Mouse (Mus musculus) subcutaneous adipose tissue, adult 2 months (tissue): ENCODE data around the gene Coa3. TPM values are rescaled to one million over a fixed set of nuclear protein-coding genes. Genes with fewer than 3 reads are reported as not detected.

Source experiments
- polyA plus RNA-seq: library from polyadenylated mRNA; depleted of rRNA; stranded (reverse); fragments of >200 nt; gene quantifications from 2 replicates; pipeline ENCODE4 v1.2.3, GENCODE M21; 2012; ENCODE audit warnings: low replicate concordance; rRNA removed

Coa3 gene
- 161 and 167 TPM in 2 replicates for polyA plus RNA-seq

GRCm38 (mm10) chr11:101278223-101279192 lies at the start of gene Coa3, which contains the start of gene Cntd1:
Gene Coa3 (minus strand): TSS chr11:101279114.
Gene Cntd1 (plus strand): TSS chr11:101279012.

DNA sequence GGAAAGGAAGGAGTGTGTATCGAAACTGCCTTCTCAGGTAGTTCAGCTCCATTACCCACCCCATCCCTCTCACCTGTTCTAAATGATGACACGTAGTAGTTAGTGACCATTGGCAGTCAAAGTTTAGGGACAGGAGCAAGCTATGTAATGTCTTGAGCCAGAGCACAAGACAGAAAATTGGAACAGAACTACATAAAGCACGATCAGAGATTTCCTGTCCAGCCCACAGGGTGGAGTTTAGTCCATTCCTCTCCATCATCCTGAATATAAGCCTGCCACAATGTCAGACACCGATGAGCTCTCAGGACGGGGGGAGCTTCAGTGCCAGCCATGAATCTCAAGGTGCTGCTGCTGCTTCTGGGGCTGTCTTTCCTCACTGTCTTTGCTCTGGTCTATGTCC lies 45.8 kb upstream of the Coa3 start, which contains the start of gene Aoc2:
Aoc2 (plus strand) TSS at position 301 of the 400 bp plus-strand sequence.

DNA sequence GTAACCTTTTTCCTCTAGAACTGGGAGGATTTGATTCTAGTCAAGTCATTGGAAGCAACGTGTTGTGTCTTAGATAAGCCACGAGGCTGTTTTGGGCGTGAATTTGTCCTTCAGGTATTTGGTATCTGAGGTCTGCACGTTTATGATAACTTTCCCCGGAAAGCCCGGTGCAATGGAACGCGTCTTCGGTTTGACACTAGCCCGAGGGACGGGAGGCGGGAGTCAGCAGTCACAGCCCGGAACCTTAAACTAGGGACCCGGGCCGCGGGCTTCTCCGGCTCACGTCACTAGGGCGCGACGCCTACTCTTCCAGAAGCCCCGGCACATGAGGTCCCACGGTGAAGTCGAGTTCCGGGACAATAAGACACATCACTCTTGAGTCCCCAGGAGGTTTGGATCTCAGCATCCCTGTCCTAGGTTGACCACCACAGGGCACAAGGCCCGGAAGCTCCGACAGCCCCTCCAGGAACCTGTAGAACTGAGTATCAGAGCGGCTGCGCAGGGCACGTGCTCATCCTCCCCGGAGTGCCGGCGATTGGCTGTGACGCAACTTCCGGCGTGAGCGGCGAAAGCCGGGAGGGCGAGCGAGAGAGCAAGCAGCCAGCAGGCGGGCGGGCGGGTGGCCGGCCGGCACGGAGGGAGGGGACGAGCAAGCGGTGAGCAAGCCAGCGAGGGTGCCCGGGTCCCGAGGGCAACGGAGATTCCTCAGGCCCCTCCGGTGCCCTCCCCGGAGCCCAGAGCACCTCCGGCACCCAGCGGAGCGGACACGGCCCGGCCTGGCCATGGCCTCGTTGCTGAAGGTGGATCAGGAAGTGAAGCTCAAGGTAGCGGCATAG lies 37.0 kb upstream of the Coa3 start, which contains the start of gene Psme3:
Psme3 (plus strand) TSS at position 549 of the 836 bp plus-strand sequence.

GRCm38 (mm10) chr11:101302004-101302798 lies 23.3 kb upstream of the Coa3 start, which contains the start of gene Becn1:
Gene Becn1 (minus strand): TSS chr11:101302286.

GRCm38 (mm10) chr11:101259948-101260825 lies 18.7 kb downstream of the Coa3 start, which contains the start of gene Wnk4:
Gene Wnk4 (plus strand): TSS chr11:101260567.

GRCm38 (mm10) chr11:101253613-101254389 lies 25.1 kb downstream of the Coa3 start, which contains the start of gene Vps25:
Gene Vps25 (plus strand): TSS chr11:101253707.

DNA sequence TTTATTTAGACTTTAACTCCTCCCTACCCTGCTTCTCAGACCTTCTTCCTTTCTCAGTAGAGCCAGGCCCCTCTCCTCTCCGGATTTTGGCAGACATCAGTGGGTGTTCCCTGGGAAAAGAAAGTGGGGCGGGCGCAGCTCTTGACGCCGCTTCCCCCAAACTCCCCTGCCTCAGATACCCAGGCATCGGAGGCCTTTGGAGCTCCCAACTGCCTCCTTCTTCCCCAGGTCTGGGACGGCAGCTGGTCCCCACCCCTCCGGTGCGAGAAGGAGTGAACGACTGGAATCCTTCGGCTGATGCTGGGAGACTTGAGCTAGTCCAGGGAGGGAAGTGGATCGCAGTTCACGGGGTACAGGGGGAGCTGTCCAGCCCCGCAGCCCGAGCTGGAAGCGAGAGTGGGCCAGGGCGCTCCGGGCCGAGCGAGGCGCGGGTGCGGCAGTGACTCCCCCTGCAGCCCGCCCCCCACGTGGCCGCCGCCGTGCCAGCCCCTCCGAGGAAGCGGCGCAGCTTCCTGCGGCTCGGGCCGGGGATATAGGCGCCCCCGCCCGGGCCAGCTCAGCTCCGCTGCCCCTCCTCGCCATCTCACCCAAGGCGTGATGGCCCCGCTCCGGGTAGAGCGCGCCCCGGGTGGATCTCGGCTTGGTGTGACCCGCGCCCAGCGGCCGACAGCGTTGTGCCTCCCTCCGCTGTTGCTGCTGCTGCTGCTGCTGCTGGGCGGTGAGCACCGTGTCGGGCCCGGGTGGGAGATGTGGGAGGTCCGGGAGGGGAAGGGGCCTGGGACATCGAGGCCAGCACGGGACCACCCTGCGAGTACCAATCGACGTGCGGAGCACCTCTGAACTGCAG lies 32.8 kb downstream of the Coa3 start, which contains the start of gene Ramp2:
Ramp2 (plus strand) TSS at position 174 of the 847 bp plus-strand sequence.

Other genes starting within 250 kb of the Coa3 start
- gene Naglu, start 209.1 kb downstream of the Coa3 start, polyA plus RNA-seq, result 48.5 and 52.4 TPM in 2 replicates
- 0.33 and 0.55 TPM in 2 replicates for gene Hsd17b1, start 200.7 kb downstream of the Coa3 start, polyA plus RNA-seq
- gene Coasy, start 196.5 kb downstream of the Coa3 start, polyA plus RNA-seq, result 96.2 and 105 TPM in 2 replicates
- gene Mlx, start 191.8 kb downstream of the Coa3 start, polyA plus RNA-seq, result 59.2 and 60.4 TPM in 2 replicates
- gene Psmc3ip, start 183.7 kb downstream of the Coa3 start, polyA plus RNA-seq, result 0.95 and 3.9 TPM in 2 replicates
- 76.7 and 88.6 TPM in 2 replicates for gene Retreg3, start 159.2 kb downstream of the Coa3 start, polyA plus RNA-seq
- 13.8 and 32.5 TPM in 2 replicates for gene Tubg1, start 159.2 kb downstream of the Coa3 start, polyA plus RNA-seq
- 1.4 and 5.3 TPM in 2 replicates for gene Tubg2, start 123.2 kb downstream of the Coa3 start, polyA plus RNA-seq
- gene Cntnap1, start 108.6 kb downstream of the Coa3 start, polyA plus RNA-seq, result 8.3 and 16.6 TPM in 2 replicates
- 30.1 and 55.2 TPM in 2 replicates for gene Plekhh3, start 107.8 kb downstream of the Coa3 start, polyA plus RNA-seq
- 0.60 and 0.93 TPM in 2 replicates for gene Ccr10, start 103.7 kb downstream of the Coa3 start, polyA plus RNA-seq
- 44.1 and 55.6 TPM in 2 replicates for gene Ezh1, start 52.7 kb downstream of the Coa3 start, polyA plus RNA-seq
- 237 and 432 TPM in 2 replicates for gene Ramp2, start 33.1 kb downstream of the Coa3 start, polyA plus RNA-seq
- gene Vps25, start 25.4 kb downstream of the Coa3 start, polyA plus RNA-seq, result 110 and 112 TPM in 2 replicates
- gene Wnk4, start 18.5 kb downstream of the Coa3 start, polyA plus RNA-seq, result 1.4 and 19.8 TPM in 2 replicates
- 0.07 and 0.19 TPM in 2 replicates for gene Cntd1, start 102 bp downstream of the Coa3 start, polyA plus RNA-seq
- 87.7 and 120 TPM in 2 replicates for gene Becn1, start 23.2 kb upstream of the Coa3 start, polyA plus RNA-seq
- gene Psme3, start 37.1 kb upstream of the Coa3 start, polyA plus RNA-seq, result 61.9 and 67.1 TPM in 2 replicates
- 3.9 and 7.4 TPM in 2 replicates for gene Aoc2, start 45.9 kb upstream of the Coa3 start, polyA plus RNA-seq
- gene Aoc3, start 51.5 kb upstream of the Coa3 start, polyA plus RNA-seq, result 254 and 817 TPM in 2 replicates
- 0.08 and 0.09 TPM in 2 replicates for gene G6pc, start 88.4 kb upstream of the Coa3 start, polyA plus RNA-seq
- 29.0 and 32.6 TPM in 2 replicates for gene Aarsd1, start 138.5 kb upstream of the Coa3 start, polyA plus RNA-seq
- gene Gm27029, start 145.7 kb upstream of the Coa3 start, polyA plus RNA-seq, result 0.48 and 0.52 TPM in 2 replicates
- 15.6 and 20.5 TPM in 2 replicates for gene Rundc1, start 146.0 kb upstream of the Coa3 start, polyA plus RNA-seq
- gene Ptges3l, start 146.2 kb upstream of the Coa3 start, polyA plus RNA-seq, result 9.3 and 9.4 TPM in 2 replicates
- 318 and 472 TPM in 2 replicates for gene Rpl27, start 163.2 kb upstream of the Coa3 start, polyA plus RNA-seq
- gene Ifi35, start 169.3 kb upstream of the Coa3 start, polyA plus RNA-seq, result 66.3 and 93.8 TPM in 2 replicates
- gene Rnd2, start 185.9 kb upstream of the Coa3 start, polyA plus RNA-seq, result 16.1 and 16.8 TPM in 2 replicates
- gene Vat1, start 187.1 kb upstream of the Coa3 start, polyA plus RNA-seq, result 140 and 206 TPM in 2 replicates